In genomic region chr12:117664644-117665043, GRCm38 (mm10) we compare ENCODE assay signal across 24 mouse cellular contexts.
DNase-seq lines count a peak whose midpoint lies in the region; ATAC-seq lines count a peak whose summit lies in the region.
"Had no signal": no experiment of that assay in that cellular context is flagged by ENCODE, and none has a peak within 500 bp of the region (broad histone marks: within the 10 kb centered on the region; RNA-seq: fewer than 3 reads in every experiment).

No protein-coding gene starts in this region.

- no peak for DNase-seq in heart, postnatal 36 days
- DNase-seq in left cerebral cortex, postnatal 25 days (ENCODE audit: low spot score in 2 of 2) = peak; percentile 24 to 39
- DNase-seq in left cerebral cortex, adult 9 months (ENCODE audit: low spot score in 2 of 2) = no peak
- peak; percentile 70 for DNase-seq in layer of hippocampus, adult 9-11 months
- no peak for DNase-seq in natural killer cell, adult 2 months (ENCODE audit: low spot score in 2 of 2)
- DNase-seq: cerebellum, adult 11 months; cerebellum, postnatal 14 days; embryo, embryonic 11 days; gastrocnemius, postnatal 25 days; right cerebral cortex, postnatal 25 days; thymus, postnatal 14 days had no signal

- 50% methylated on average over 5 of the region's 5 CpGs for WGBS in forebrain, embryonic 13.5 days
- 43% methylated on average over 5 of the region's 5 CpGs for WGBS in forebrain, embryonic 15.5 days
- WGBS in heart, embryonic 13.5 days = 71% methylated on average over 5 of the region's 5 CpGs

- H3K27me3 ChIP-seq in forebrain, embryonic 13.5 days = no peaks in the 10 kb centered on the region
- H3K27me3 ChIP-seq in forebrain, embryonic 15.5 days = no peaks in the 10 kb centered on the region
- H3K27me3 ChIP-seq in heart, embryonic 13.5 days (replicated peaks) = no peaks in the 10 kb centered on the region
- H3K27me3 ChIP-seq: embryonic facial prominence, embryonic 15.5 days; hindbrain, embryonic 15.5 days; liver, embryonic 15.5 days had no signal

- H3K9ac ChIP-seq in forebrain, embryonic 13.5 days = no peak overlapping the region
- no peak overlapping the region for H3K9ac ChIP-seq in forebrain, embryonic 15.5 days (replicated peaks)
- no peak overlapping the region for H3K9ac ChIP-seq in heart, embryonic 13.5 days
- H3K9ac ChIP-seq: embryonic facial prominence, embryonic 15.5 days; hindbrain, embryonic 15.5 days; limb, embryonic 12.5 days; liver, embryonic 15.5 days had no signal

- no peak overlapping the region for H3K4me2 ChIP-seq in forebrain, embryonic 13.5 days
- H3K4me2 ChIP-seq in forebrain, embryonic 15.5 days (replicated peaks) = no peak overlapping the region
- no peak overlapping the region for H3K4me2 ChIP-seq in heart, embryonic 13.5 days
- H3K4me2 ChIP-seq: embryonic facial prominence, embryonic 15.5 days; hindbrain, embryonic 15.5 days; limb, embryonic 12.5 days; liver, embryonic 15.5 days; midbrain, embryonic 11.5 days had no signal

- ATAC-seq in forebrain, embryonic 13.5 days = peak; percentile 48; the same call in 1 of the 2 replicates
- ATAC-seq in forebrain, embryonic 15.5 days (replicated peaks) = no peak
- no peak for ATAC-seq in heart, embryonic 13.5 days (ENCODE audit: extremely low read depth, insufficient number of reproducible peaks, low FRiP score, low TSS enrichment)
- ATAC-seq: CD4-positive, CD25-positive, alpha-beta regulatory T cell, adult 4 months; intestine, embryonic 16.5 days had no signal

- no peaks in the 10 kb centered on the region for H3K9me3 ChIP-seq in forebrain, embryonic 13.5 days (replicated peaks)
- no peaks in the 10 kb centered on the region for H3K9me3 ChIP-seq in forebrain, embryonic 15.5 days
- H3K9me3 ChIP-seq in heart, embryonic 13.5 days = no peaks in the 10 kb centered on the region
- H3K9me3 ChIP-seq: embryonic facial prominence, embryonic 15.5 days; hindbrain, embryonic 15.5 days; limb, embryonic 12.5 days; liver, embryonic 15.5 days had no signal

- no peaks in the 10 kb centered on the region for H3K36me3 ChIP-seq in forebrain, embryonic 13.5 days (ENCODE audit: poor library complexity, severe bottlenecking)
- H3K36me3 ChIP-seq in forebrain, embryonic 15.5 days = no peaks in the 10 kb centered on the region
- no peaks in the 10 kb centered on the region for H3K36me3 ChIP-seq in heart, embryonic 13.5 days
- H3K36me3 ChIP-seq: embryonic facial prominence, embryonic 15.5 days; G1E; hindbrain, embryonic 15.5 days; limb, embryonic 12.5 days; liver, embryonic 15.5 days had no signal

- intact Hi-C loops in heart, postnatal 36 days (cut with DNase I) = loop anchor here (5.0 kb wide), 2 partner anchors 127 to 167 kb away; no protein-coding TSS in a partner anchor
- intact Hi-C loops in left cerebral cortex, postnatal 25 days (cut with DNase I) = no loop called here

- H3K4me1 ChIP-seq in forebrain, embryonic 13.5 days = no peaks in the 10 kb centered on the region
- H3K4me1 ChIP-seq in forebrain, embryonic 15.5 days = peaks cover 6% of the 10 kb centered on the region; the same call in 1 of the 2 replicates
- H3K4me1 ChIP-seq in heart, embryonic 13.5 days = peaks cover 42% of the 10 kb centered on the region
- H3K4me1 ChIP-seq: embryonic facial prominence, embryonic 15.5 days; liver, embryonic 15.5 days had no signal

- no peak overlapping the region for H3K4me3 ChIP-seq in forebrain, embryonic 13.5 days
- no peak overlapping the region for H3K4me3 ChIP-seq in forebrain, embryonic 15.5 days
- no peak overlapping the region for H3K4me3 ChIP-seq in heart, embryonic 13.5 days
- H3K4me3 ChIP-seq: embryonic facial prominence, embryonic 15.5 days; hindbrain, embryonic 15.5 days; limb, embryonic 12.5 days; liver, embryonic 15.5 days had no signal

- H3K27ac ChIP-seq in forebrain, embryonic 13.5 days = no peak overlapping the region
- no peak overlapping the region for H3K27ac ChIP-seq in forebrain, embryonic 15.5 days (replicated peaks)
- peak overlapping the region; percentile 52 for H3K27ac ChIP-seq in heart, embryonic 13.5 days (replicated peaks)
- H3K27ac ChIP-seq: embryonic facial prominence, embryonic 15.5 days; hindbrain, embryonic 15.5 days; kidney, postnatal 0 days; limb, embryonic 12.5 days; liver, embryonic 15.5 days; macrophage had no signal

Comparison
In these comparisons a context has a peak if more than half of its experiments do, and no peak if none do; other contexts are left out.
1. DNase-seq: peak in left cerebral cortex, postnatal 25 days (2 of 2) and layer of hippocampus, adult 9-11 months (single experiment); none in heart, postnatal 36 days (0 of 2), left cerebral cortex, adult 9 months (0 of 2) and natural killer cell, adult 2 months (0 of 2).